Mouse (Mus musculus): ENCODE data around the gene Zfp72. TPM values are rescaled to one million over a fixed set of nuclear protein-coding genes. Genes with fewer than 3 reads are reported as not detected.

Zfp72 gene
- polyA plus RNA-seq (2015; fragmentation: Nextera tagmentation; extraction: Ambion mirVana) = 7.0 and 7.9 TPM in 2 replicates

DNA sequence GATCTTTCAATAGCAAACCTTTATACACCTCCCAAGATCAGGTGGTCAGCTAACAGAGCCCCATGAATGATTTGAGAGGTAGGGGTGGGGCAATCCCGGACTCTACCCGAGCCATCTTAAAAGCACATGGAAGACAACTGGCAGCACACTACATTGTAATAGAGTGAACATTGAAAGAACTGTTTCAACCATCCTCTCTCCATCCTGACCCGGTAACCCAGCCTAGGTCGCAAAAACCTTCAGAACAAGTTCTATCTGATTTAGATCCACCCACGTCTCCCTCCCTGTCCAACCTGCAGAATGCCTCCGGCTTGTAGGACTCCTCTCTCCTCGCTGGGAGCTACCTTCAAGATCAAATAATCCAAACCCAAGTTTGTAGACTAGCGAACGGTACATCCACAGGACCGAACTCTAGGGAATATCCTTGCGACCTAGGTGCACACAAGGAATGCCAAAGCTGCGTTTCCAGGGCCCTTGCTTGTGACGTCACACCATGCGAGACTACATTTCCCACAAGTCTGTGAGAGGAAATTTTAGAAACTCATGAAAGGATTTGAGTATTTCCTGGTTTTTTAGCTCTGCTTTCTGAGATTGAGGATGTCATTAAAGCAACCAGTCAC, at the start of gene Zfp72:
TSS of gene Zfp72 (minus strand) at position 466 of the 620 bp plus-strand sequence.
- 2% methylated on average over 14 of the region's 14 CpGs for WGBS
- peak; percentile 95 for ATAC-seq (ENCODE audit: low FRiP score, low read depth)
- peak within 1 kb of the TSS; percentile 61; the same call in 1 of the 2 replicates for H3K27ac ChIP-seq (replicated peaks)

DNA sequence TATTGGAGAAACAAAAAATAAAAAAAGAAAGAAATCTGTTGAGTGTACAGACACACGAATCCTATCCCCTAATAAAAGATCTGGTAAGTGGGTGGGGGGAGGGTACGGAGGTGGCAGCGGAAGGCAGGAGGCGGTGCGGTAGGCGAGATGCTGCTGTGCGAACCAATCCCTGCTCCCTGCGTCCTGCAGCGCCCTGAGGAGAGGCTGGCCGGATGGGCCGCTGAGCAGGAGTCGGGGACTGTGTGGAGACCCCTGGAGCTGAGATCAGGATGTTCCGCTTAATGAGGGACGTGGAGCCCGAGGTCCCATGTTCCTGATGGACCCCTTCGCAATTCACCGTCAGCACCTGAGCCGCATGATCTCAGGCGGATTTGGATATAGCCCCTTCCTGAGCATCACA, 49.3 kb upstream of the Zfp72 start:
- no peak overlapping the region for H3K4me2 ChIP-seq
- H3K4me1 ChIP-seq (replicated peaks) = no peaks in the 10 kb centered on the region
- peaks cover 36% of the 10 kb centered on the region for H3K9me3 ChIP-seq
- no peak overlapping the region for H3K27ac ChIP-seq (replicated peaks)
- WGBS = 25% methylated on average over 19 of the region's 19 CpGs
- no peak overlapping the region for H3K9ac ChIP-seq
- peaks cover 39% of the 10 kb centered on the region for H3K36me3 ChIP-seq
- no peaks in the 10 kb centered on the region for H3K27me3 ChIP-seq
- ATAC-seq (ENCODE audit: low FRiP score, low read depth) = no peak
- H3K4me3 ChIP-seq = no peak overlapping the region

More for the DNA sequence above, at the start of gene Zfp72:
- Histone ChIP-seq H3K9ac (peak within 1 kb of the TSS; percentile 77), H3K4me2 (peak within 1 kb of the TSS; percentile 56), H3K4me1 (replicated peaks) (peaks cover 15% of the 10 kb centered on the region), H3K9me3 (no peaks in the 10 kb centered on the region), H3K36me3 (no peaks in the 10 kb centered on the region), H3K27me3 (no peaks in the 10 kb centered on the region), H3K4me3 (peak within 1 kb of the TSS; percentile 89)

DNA sequence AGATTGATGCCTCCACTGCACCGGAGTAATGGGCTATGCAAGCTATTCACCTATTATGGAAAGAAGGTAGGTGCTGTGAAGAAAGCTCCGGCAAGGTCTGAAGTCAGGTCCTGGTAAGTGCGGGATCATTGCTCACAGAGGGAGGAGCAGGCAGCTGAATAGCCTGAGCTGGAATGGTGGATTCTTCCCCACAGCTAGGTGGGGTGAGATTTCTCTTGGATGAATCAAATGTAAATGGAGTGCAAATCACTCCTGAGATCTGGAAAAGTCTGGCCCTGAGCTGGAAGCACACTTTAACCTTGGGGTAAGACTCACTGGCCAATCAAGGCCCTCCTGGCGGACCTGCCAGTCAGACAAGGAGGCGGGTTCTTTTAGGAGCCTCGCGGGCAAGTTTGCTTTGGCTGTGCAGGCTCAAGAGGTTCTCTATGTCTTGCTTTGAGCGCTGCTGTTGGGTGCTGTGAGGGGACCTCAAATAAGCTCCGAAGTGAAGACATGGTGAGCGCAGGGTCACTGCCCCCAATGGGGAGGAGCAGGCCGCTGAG, 8.7 kb upstream of the Zfp72 start, which contains the start of gene Ftl1-ps1:
TSS of gene Ftl1-ps1 (plus strand) at position 397 of the 542 bp plus-strand sequence.
- H3K36me3 ChIP-seq = no peaks in the 10 kb centered on the region
- no peaks in the 10 kb centered on the region for H3K9me3 ChIP-seq
- peak within 1 kb of the TSS; percentile 40 for H3K4me2 ChIP-seq
- no peaks in the 10 kb centered on the region for H3K4me1 ChIP-seq (replicated peaks)
- no peak within 1 kb of the TSS; the same call in 1 of the 2 replicates for H3K9ac ChIP-seq
- no peak within 1 kb of the TSS for H3K4me3 ChIP-seq
- ATAC-seq (ENCODE audit: low FRiP score, low read depth) = no peak
- H3K27ac ChIP-seq (replicated peaks) = no peak within 1 kb of the TSS
- WGBS = 14% methylated on average over 11 of the region's 11 CpGs
- H3K27me3 ChIP-seq = no peaks in the 10 kb centered on the region

GRCm38 (mm10) chr13:74391156-74391555, 520 bp upstream of the Zfp72 start:
- WGBS = 75% methylated on average over 2 of the region's 2 CpGs
- Histone ChIP-seq H3K9ac (no peak overlapping the region), H3K36me3 (no peaks in the 10 kb centered on the region), H3K27ac (replicated peaks) (no peak overlapping the region), H3K4me3 (no peak overlapping the region), H3K4me1 (replicated peaks) (peaks cover 15% of the 10 kb centered on the region), H3K4me2 (no peak overlapping the region), H3K9me3 (no peaks in the 10 kb centered on the region), H3K27me3 (no peaks in the 10 kb centered on the region)
- peak; percentile 45 for ATAC-seq (ENCODE audit: low FRiP score, low read depth)

DNA sequence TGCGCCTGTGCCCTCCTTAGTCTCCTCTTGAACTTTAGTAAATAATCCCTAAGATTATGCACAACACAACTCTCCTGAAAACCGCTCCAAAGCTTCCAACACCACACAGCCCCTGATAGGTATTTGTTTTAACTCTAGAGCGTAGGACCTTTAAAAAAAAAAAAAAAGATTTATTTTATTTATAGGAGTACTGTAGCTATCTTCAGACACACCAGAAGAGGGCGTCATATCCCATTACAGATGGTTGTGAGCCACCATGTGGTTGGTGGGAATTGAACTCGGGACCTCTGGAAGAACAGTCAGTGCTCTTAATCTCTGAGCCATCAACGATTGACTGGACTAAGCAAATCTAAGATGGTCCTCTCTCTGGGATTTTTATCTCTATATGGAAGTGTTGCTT, 906 bp downstream of the Zfp72 start:
- Histone ChIP-seq H3K4me3 (peak overlapping the region; percentile 89), H3K27ac (replicated peaks) (no peak overlapping the region), H3K36me3 (no peaks in the 10 kb centered on the region), H3K4me1 (replicated peaks) (peaks cover 15% of the 10 kb centered on the region), H3K9me3 (no peaks in the 10 kb centered on the region), H3K4me2 (peak overlapping the region; percentile 56), H3K9ac (peak overlapping the region; percentile 77; the same call in 1 of the 2 replicates), H3K27me3 (no peaks in the 10 kb centered on the region)
- whole genome bisulfite sequencing = 68% methylated on average over 6 of the region's 6 CpGs
- ATAC-seq (ENCODE audit: low FRiP score, low read depth) = no peak

GRCm38 (mm10) chr13:74382289-74382688, 8.3 kb downstream of the Zfp72 start:
- no peak overlapping the region for H3K27ac ChIP-seq (replicated peaks)

GRCm38 (mm10) chr13:74381533-74382276, 8.9 kb downstream of the Zfp72 start:
- Histone ChIP-seq H3K27me3 (no peaks in the 10 kb centered on the region), H3K4me3 (no peak overlapping the region), H3K9me3 (no peaks in the 10 kb centered on the region), H3K9ac (no peak overlapping the region), H3K4me2 (no peak overlapping the region), H3K36me3 (no peaks in the 10 kb centered on the region), H3K4me1 (replicated peaks) (peaks cover 16% of the 10 kb centered on the region), H3K27ac (replicated peaks) (0 out of 2 replicates have a peak overlapping the region, but pooled peaks have one; percentile 26)
- WGBS = 65% methylated on average over 10 of the region's 10 CpGs
- ATAC-seq (ENCODE audit: low FRiP score, low read depth) = peak; percentile 74

More at GRCm38 (mm10) chr13:74382289-74382688, 8.3 kb downstream of the Zfp72 start:
- 60% methylated on average over 3 of the region's 3 CpGs for WGBS
- Histone ChIP-seq H3K4me3 (no peak overlapping the region), H3K9me3 (no peaks in the 10 kb centered on the region), H3K4me2 (no peak overlapping the region), H3K36me3 (no peaks in the 10 kb centered on the region), H3K4me1 (replicated peaks) (peaks cover 16% of the 10 kb centered on the region), H3K27me3 (no peaks in the 10 kb centered on the region), H3K9ac (no peak overlapping the region)
- ATAC-seq (ENCODE audit: low FRiP score, low read depth) = peak; percentile 48; the same call in 1 of the 2 replicates

GRCm38 (mm10) chr13:74363859-74364235, 26.8 kb downstream of the Zfp72 start, which contains the start of gene Lrrc14b:
Gene Lrrc14b (minus strand): TSS chr13:74364005.
- ATAC-seq (ENCODE audit: low FRiP score, low read depth) = 0 out of 2 replicates have a peak, but pooled peaks have one; percentile 7
- Histone ChIP-seq H3K27ac (replicated peaks) (no peak within 1 kb of the TSS), H3K36me3 (peaks cover 19% of the 10 kb centered on the region), H3K4me3 (no peak within 1 kb of the TSS), H3K4me2 (no peak within 1 kb of the TSS), H3K27me3 (no peaks in the 10 kb centered on the region), H3K9ac (no peak within 1 kb of the TSS), H3K9me3 (no peaks in the 10 kb centered on the region), H3K4me1 (replicated peaks) (no peaks in the 10 kb centered on the region)
- WGBS = 71% methylated on average over 8 of the region's 8 CpGs

DNA sequence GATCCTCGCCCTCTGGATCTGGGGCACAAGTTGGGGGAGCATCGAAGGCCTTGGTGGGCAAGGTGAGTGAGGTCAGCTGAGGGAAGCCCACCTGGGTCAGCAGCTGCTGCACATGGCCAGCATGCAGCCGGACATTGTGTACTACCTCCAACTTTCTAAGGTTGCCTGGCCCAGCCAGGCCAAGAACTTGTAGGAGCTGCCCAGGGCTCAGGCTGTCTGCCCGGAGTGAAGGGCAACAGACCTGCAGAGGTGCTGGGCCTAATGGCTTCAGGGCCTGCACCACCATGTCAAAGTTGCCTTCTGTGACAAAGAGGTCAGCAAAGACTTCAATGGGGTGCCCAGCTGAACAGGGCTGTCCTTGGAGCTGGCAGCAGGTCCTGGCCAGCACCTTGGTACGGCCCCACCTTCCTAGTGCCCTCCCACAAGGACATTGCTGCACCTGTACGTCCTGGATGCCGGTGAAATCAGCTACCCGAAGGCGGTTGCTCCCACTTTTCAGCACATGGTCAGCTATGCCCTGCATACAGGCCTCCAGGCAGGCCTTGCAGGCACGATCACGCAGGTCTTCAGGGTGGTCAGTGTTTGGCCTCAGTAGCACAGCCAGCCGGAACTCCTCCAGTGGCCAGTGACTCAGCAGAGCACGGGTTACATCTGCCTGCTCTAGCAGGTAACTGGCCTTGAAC, 27.3 kb downstream of the Zfp72 start:
- whole genome bisulfite sequencing = 91% methylated on average over 13 of the region's 13 CpGs
- ATAC-seq (ENCODE audit: low FRiP score, low read depth) = peak; percentile 40
- H3K9me3 ChIP-seq = no peaks in the 10 kb centered on the region
- H3K27me3 ChIP-seq = no peaks in the 10 kb centered on the region
- no peak overlapping the region for H3K4me2 ChIP-seq
- no peaks in the 10 kb centered on the region for H3K4me1 ChIP-seq (replicated peaks)
- no peak overlapping the region for H3K9ac ChIP-seq
- H3K36me3 ChIP-seq = peaks cover 25% of the 10 kb centered on the region
- H3K4me3 ChIP-seq = no peak overlapping the region
- H3K27ac ChIP-seq (replicated peaks) = no peak overlapping the region

DNA sequence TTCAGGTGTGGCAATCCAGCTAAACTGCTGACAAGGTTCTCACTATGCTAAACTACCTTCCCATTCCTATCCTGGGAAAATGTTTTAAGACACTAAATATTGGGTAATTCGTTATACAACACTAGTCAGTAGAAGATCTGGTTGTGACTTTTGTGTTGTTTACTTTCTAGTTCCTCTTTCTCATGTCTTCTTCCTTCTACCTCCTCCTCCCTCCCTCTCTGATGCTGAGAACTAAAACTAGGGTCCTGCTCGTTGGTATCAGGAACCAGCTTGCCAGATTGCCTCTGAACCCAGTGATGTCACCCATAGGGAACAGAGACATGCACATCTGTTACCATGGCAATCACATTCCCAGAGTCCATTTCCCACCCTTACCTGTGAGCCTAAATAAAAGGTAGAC, 28.4 kb downstream of the Zfp72 start:
- H3K36me3 ChIP-seq = peaks cover 33% of the 10 kb centered on the region
- H3K4me1 ChIP-seq (replicated peaks) = no peaks in the 10 kb centered on the region
- ATAC-seq (ENCODE audit: low FRiP score, low read depth) = no peak
- no peak overlapping the region for H3K4me2 ChIP-seq
- WGBS = 80% methylated on average over 2 of the region's 2 CpGs
- no peak overlapping the region for H3K9ac ChIP-seq
- H3K27me3 ChIP-seq = no peaks in the 10 kb centered on the region
- H3K27ac ChIP-seq (replicated peaks) = no peak overlapping the region
- no peaks in the 10 kb centered on the region for H3K9me3 ChIP-seq
- H3K4me3 ChIP-seq = no peak overlapping the region

GRCm38 (mm10) chr13:74356491-74356890, 34.1 kb downstream of the Zfp72 start:
- Histone ChIP-seq H3K9ac (no peak overlapping the region), H3K27ac (replicated peaks) (no peak overlapping the region), H3K4me1 (replicated peaks) (no peaks in the 10 kb centered on the region), H3K4me2 (no peak overlapping the region), H3K4me3 (no peak overlapping the region), H3K9me3 (no peaks in the 10 kb centered on the region), H3K27me3 (no peaks in the 10 kb centered on the region), H3K36me3 (peaks cover 51% of the 10 kb centered on the region)
- ATAC-seq (ENCODE audit: low FRiP score, low read depth) = no peak
- 94% methylated on average over 13 of the region's 13 CpGs for WGBS

Data from hindbrain, embryonic 15.5 days (tissue).